Mouse (Mus musculus) intestine, postnatal 0 days (tissue): ENCODE measurements around the gene Npffr2. TPM values are rescaled to one million over a fixed set of nuclear protein-coding genes. Genes with fewer than 3 reads are reported as not detected.

ENCODE experiments used
- ATAC-seq: fragments of 200-750 bp; cut with Nextera tagmentation; 2 replicates; pipeline ENCODE4 v1.8.0; 2017; ENCODE audit warnings: mild to moderate bottlenecking, moderate TSS enrichment, moderate library complexity
- H3K27ac ChIP-seq: fragments of 300-500 bp; sonication (generic); 2 replicates; pipeline ENCODE4 v1.5.1; 2014; ENCODE audit warnings: mild to moderate bottlenecking, low read depth, low read length, moderate library complexity
- H3K27me3 ChIP-seq: fragments of 300-500 bp; sonication (generic); replicated peaks from 2 replicates; pipeline ENCODE4 v1.6.1; 2014; ENCODE audit warnings: low read length, mixed read lengths; ENCODE audit not compliant: control insufficient read depth, insufficient read depth
- H3K36me3 ChIP-seq: fragments of 300-500 bp; sonication (generic); 2 replicates; pipeline ENCODE4 v1.6.1; 2014; ENCODE audit warnings: mild to moderate bottlenecking, moderate library complexity; ENCODE audit not compliant: control insufficient read depth, insufficient read depth
- H3K4me1 ChIP-seq: fragments of 300-500 bp; sonication (generic); replicated peaks from 2 replicates; pipeline ENCODE4 v1.6.1; 2014; ENCODE audit warnings: antibody characterized with exemption, low read length, mixed read lengths; ENCODE audit not compliant: control insufficient read depth, insufficient read depth
- H3K4me2 ChIP-seq: fragments of 300-500 bp; sonication (generic); replicated peaks from 2 replicates; pipeline ENCODE4 v1.6.1; 2014; ENCODE audit warnings: low read depth, mild to moderate bottlenecking, moderate library complexity
- H3K4me3 ChIP-seq: fragments of 300-500 bp; sonication (generic); 2 replicates; pipeline ENCODE4 v1.5.1; 2014; ENCODE audit warnings: low read depth, low read length
- H3K9ac ChIP-seq: fragments of 300-500 bp; sonication (generic); 2 replicates; pipeline ENCODE4 v1.6.1; 2014; ENCODE audit warnings: mild to moderate bottlenecking, low read depth, low read length
- H3K9me3 ChIP-seq: fragments of 300-500 bp; sonication (generic); 2 replicates; pipeline ENCODE4 v1.6.1; 2016; ENCODE audit warnings: mixed run types; ENCODE audit not compliant: control insufficient read depth
- CTCF ChIP-seq: sonication (generic); IDR thresholded peaks from 2 replicates; pipeline ENCODE4 v1.5.1; 2016; ENCODE audit warnings: low read depth, mild to moderate bottlenecking, control low read depth, antibody characterized with exemption, moderate library complexity
- WGBS: fragments of 180-500 bp; shearing (Covaris S2); extraction: QIAGEN DNeasy Blood & Tissue Kit; methylation state at CpG from one replicate; pipeline ENCODE4 v1.1.7; 2014; 5-methylcytosine and 5-hydroxymethylcytosine counted together
- polyA plus RNA-seq: library from polyadenylated mRNA; unstranded; fragments of >200 nt; fragmentation: Nextera tagmentation; extraction: Ambion mirVana; gene quantifications from 2 replicates; pipeline ENCODE4 v1.2.1, GENCODE M21; 2015

Npffr2 gene
- polyA plus RNA-seq, 1 experiment from 2014 or later: not detected

- TF ChIP-seq CTCF: no peak
- Histone ChIP-seq H3K4me1 (no peaks in the 10 kb centered on the region), H3K9ac (no peak overlapping the region), H3K27ac (no peak overlapping the region), H3K4me2 (no peak overlapping the region), H3K36me3 (no peaks in the 10 kb centered on the region), H3K9me3 (no peaks in the 10 kb centered on the region), H3K4me3 (no peak overlapping the region), H3K27me3 (no peaks in the 10 kb centered on the region)
- no peak for ATAC-seq
- WGBS: 88% methylated on average over 1 of the region's 1 CpGs
These were observed 52.0 kb downstream of the Npffr2 start for GRCm38 (mm10) chr5:89579181-89579580.

GRCm38 (mm10) chr5:89581143-89581542 lies 53.9 kb downstream of the Npffr2 start:
- Histone ChIP-seq H3K9ac (no peak overlapping the region), H3K4me1 (no peaks in the 10 kb centered on the region), H3K27ac (no peak overlapping the region), H3K4me3 (no peak overlapping the region), H3K9me3 (no peaks in the 10 kb centered on the region), H3K36me3 (no peaks in the 10 kb centered on the region), H3K27me3 (no peaks in the 10 kb centered on the region), H3K4me2 (no peak overlapping the region)
- no peak for ATAC-seq
- WGBS: 74% methylated on average over 1 of the region's 1 CpGs
- no peak for TF ChIP-seq CTCF

- no peak for ATAC-seq
- H3K4me3 ChIP-seq: no peak overlapping the region
- WGBS: 71% methylated on average over 5 of the region's 5 CpGs
- TF ChIP-seq CTCF: no peak
- no peaks in the 10 kb centered on the region for H3K36me3 ChIP-seq
- H3K4me1 ChIP-seq: no peaks in the 10 kb centered on the region
- H3K27ac ChIP-seq: no peak overlapping the region
- H3K9me3 ChIP-seq: no peaks in the 10 kb centered on the region
- no peak overlapping the region for H3K9ac ChIP-seq
- no peak overlapping the region for H3K4me2 ChIP-seq
- H3K27me3 ChIP-seq: no peaks in the 10 kb centered on the region
These were observed 54.6 kb downstream of the Npffr2 start for GRCm38 (mm10) chr5:89581742-89582366.

- no peaks in the 10 kb centered on the region for H3K9me3 ChIP-seq
- H3K36me3 ChIP-seq: no peaks in the 10 kb centered on the region
- H3K4me2 ChIP-seq: no peak overlapping the region
- H3K27ac ChIP-seq: no peak overlapping the region
- H3K9ac ChIP-seq: no peak overlapping the region
- 77% methylated on average over 3 of the region's 3 CpGs for WGBS
- ATAC-seq: no peak
- H3K4me3 ChIP-seq: no peak overlapping the region
- no peaks in the 10 kb centered on the region for H3K27me3 ChIP-seq
- H3K4me1 ChIP-seq: no peaks in the 10 kb centered on the region
- no peak for TF ChIP-seq CTCF
These were observed 57.8 kb downstream of the Npffr2 start for GRCm38 (mm10) chr5:89585021-89585420.

GRCm38 (mm10) chr5:89592301-89592700 lies 65.1 kb downstream of the Npffr2 start:
- WGBS: 79% methylated on average over 4 of the region's 4 CpGs
- no peaks in the 10 kb centered on the region for H3K4me1 ChIP-seq
- H3K4me3 ChIP-seq: no peak overlapping the region
- no peaks in the 10 kb centered on the region for H3K27me3 ChIP-seq
- no peak for TF ChIP-seq CTCF
- H3K27ac ChIP-seq: no peak overlapping the region
- no peak overlapping the region for H3K4me2 ChIP-seq
- no peak for ATAC-seq
- no peak overlapping the region for H3K9ac ChIP-seq
- H3K9me3 ChIP-seq: no peaks in the 10 kb centered on the region
- no peaks in the 10 kb centered on the region for H3K36me3 ChIP-seq

GRCm38 (mm10) chr5:89611322-89612015 lies 84.2 kb downstream of the Npffr2 start:
- no peak overlapping the region for H3K4me3 ChIP-seq
- no peaks in the 10 kb centered on the region for H3K9me3 ChIP-seq
- ATAC-seq: no peak
- H3K27ac ChIP-seq: no peak overlapping the region
- TF ChIP-seq CTCF: no peak
- WGBS: 44% methylated on average over 2 of the region's 2 CpGs
- no peaks in the 10 kb centered on the region for H3K4me1 ChIP-seq
- no peaks in the 10 kb centered on the region for H3K27me3 ChIP-seq
- H3K9ac ChIP-seq: no peak overlapping the region
- no peaks in the 10 kb centered on the region for H3K36me3 ChIP-seq
- no peak overlapping the region for H3K4me2 ChIP-seq
